Mouse (Mus musculus) brain, embryonic 14.5 days (tissue): Measurements from ENCODE around the gene Znhit6.

Experiments used
- CTCF ChIP-seq: fragments of 200-500 bp; IDR thresholded peaks from 2 replicates; pipeline ENCODE4 v1.5.1; 2012; ENCODE audit warnings: inconsistent platforms, mild to moderate bottlenecking, moderate library complexity, borderline replicate concordance; ENCODE audit not compliant: insufficient read depth, insufficient read length; ENCODE audit errors: extremely low read depth
- POLR2A ChIP-seq: fragments of 200-500 bp; IDR thresholded peaks from 2 replicates; pipeline ENCODE4 v1.6.1; 2012; ENCODE audit warnings: mild to moderate bottlenecking, inconsistent platforms, borderline replicate concordance; ENCODE audit not compliant: poor library complexity, insufficient read depth, insufficient read length, severe bottlenecking; ENCODE audit errors: extremely low read depth

DNA sequence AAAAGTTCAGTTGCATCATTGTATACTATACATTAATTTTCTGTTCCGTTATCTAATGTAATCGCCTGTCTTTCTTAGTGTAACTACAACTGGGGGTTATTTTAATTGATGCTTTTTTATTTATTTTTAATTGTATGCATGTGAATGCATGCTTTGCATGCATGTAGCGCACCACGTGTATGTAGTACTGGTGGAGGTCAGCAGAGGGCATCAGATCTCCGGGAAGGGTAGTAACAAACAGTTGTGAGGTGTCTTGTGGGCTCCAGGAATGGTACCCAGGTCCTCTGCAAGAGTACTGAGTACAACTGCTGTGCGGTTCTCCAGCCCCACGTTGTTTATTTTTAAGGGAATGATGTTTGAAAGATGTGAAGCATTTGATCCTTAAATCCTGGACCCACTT is 23.1 kb downstream of the Znhit6 start:
- TF ChIP-seq CTCF (no peak), POLR2A (no peak)
